Mouse (Mus musculus) heart, adult 11 months (tissue): ENCODE results near the gene Ces2a.

Source experiments
- DNase-seq: peaks from one replicate; pipeline ENCODE4 v3.0.0; 2022

Gene Ces2a

GRCm38 (mm10) chr8:104733753-104734152 lies at the start of gene Ces2a:
TSS of gene Ces2a (plus strand) at chr8:104734003.
- peak; percentile 29 for DNase-seq

GRCm38 (mm10) chr8:104688433-104688832 lies 45.4 kb upstream of the Ces2a start:
- peak; percentile 59 for DNase-seq

GRCm38 (mm10) chr8:104698556-104698955 lies 35.2 kb upstream of the Ces2a start:
- DNase-seq, result peak; percentile 4

DNA sequence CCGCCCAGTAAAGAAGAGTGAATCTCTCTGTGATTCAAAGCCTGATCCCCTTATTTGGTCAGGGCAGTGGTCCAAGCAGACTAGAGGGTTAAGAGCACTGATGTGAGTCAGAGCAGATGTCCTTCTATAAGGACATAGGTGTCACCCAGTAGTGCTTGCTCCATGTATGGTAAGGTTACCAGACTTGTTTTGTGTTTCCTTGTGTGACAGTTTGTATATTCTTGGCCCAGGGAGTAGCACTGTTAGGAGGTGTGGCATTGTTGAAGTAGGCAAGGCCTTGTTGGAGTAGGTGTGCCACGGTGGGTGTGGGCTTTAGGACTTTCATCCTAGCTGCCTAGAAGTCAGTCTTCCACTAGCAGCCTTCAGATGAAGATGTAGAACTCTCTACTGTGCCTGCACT lies 31.9 kb upstream of the Ces2a start:
- DNase-seq, result peak; percentile 75

GRCm38 (mm10) chr8:104721166-104721565 lies 12.6 kb upstream of the Ces2a start:
- peak; percentile 28 for DNase-seq

- peak; percentile 58 for DNase-seq
These were observed 2.4 kb upstream of the Ces2a start for GRCm38 (mm10) chr8:104731451-104731850.

GRCm38 (mm10) chr8:104731969-104732368 lies 1.8 kb upstream of the Ces2a start:
- DNase-seq, result no peak

DNA sequence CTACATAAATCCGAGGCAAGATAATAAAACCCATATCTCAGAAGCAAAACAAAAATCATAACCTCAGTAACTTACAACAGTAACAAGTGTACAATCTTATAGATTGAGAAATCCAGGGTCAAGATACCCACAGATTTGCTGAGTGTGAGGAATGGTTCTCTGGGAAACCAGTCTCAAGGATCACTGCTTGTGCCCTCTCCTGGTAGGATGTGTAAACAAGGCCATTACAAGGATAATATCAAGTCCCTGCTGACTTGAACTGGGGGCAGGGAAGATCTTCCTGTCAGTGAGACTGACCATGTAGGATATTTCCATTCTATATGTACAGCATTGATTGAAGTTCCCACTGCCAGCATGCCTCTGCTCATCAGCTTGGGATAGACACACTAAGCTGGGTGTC lies 8.2 kb downstream of the Ces2a start:
- peak; percentile 35 for DNase-seq

DNA sequence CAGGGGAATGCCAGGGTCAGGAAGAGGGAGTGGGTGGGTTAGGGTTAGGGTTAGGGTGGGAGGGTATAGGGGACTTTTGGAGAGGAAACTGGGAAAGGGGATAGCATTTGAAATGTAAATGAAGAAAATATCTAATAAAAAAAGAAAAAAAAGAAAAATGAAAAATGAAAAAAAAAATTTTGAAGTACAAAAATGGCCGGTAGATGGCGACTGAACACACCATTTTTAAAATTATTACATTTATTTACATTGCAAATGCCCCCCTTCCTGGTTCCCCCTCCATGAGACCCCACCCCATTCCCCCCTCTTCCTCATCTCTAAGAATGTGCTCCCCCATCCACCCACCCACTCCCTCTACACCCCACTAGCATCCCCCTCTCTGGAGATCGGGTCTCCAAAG lies 9.6 kb downstream of the Ces2a start:
- peak; percentile 63 for DNase-seq

DNA sequence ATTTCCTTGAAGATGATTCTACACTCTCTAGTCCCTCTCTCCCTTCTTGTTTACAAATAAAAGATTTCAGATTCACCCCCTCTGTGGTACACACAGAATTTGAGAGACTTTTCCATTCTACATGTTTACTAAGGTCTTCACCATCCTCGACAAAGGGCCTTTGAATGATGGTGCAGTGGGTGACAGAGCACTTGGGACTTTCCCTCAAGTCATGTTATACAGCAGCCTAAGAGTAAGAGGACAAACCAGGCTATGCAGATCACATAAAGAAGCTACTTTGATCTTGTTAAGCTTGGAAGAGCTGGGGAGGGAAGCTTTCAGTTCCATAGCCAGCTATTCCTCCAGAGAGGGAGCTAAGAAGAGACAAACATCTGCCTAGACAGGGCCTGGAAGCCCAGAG lies 19.0 kb downstream of the Ces2a start:
- no peak for DNase-seq

- peak; percentile 17 for DNase-seq
These were observed 23.8 kb downstream of the Ces2a start for GRCm38 (mm10) chr8:104757621-104758020.

DNA sequence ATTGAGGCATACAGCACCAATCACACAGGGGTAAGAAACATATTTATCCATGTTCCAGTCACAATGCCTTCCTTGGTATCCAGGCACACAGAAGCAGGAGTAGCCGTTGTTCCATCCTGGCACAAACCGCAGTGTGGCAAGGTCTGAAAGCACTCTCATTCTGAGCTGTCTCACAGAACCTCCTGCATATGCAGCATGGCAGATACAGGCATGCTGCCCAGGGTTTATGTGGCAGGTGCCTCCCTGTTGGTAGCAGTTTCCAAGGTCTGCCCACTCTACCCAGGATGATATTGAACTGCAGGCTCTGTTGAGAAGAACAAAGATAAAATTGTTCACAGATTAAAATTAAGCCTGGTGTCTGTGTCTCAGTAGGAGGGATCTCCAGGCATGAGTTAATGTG lies 24.4 kb downstream of the Ces2a start:
- peak; percentile 50 for DNase-seq

- no peak for DNase-seq
These were observed 27.3 kb downstream of the Ces2a start for GRCm38 (mm10) chr8:104761126-104761525.

DNA sequence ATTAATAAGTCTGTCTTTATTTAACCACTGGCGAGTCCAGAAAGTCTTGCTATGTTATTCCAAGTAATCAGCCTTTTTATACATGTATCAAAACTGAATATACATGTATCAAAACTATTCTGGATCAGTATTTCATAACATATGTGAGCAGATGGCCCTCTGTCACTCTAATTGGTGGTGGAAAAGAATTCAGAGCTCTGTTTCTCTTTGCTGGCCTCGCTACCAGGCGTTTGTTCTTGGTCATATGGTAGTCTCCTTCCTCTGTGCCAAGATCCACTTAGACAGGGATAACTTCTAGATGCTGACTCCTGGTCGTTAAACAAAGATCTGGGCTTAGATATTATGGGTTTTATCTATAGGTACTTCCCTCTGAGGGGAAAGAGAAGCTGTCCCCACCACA lies 32.7 kb downstream of the Ces2a start:
- DNase-seq, result no peak

DNA sequence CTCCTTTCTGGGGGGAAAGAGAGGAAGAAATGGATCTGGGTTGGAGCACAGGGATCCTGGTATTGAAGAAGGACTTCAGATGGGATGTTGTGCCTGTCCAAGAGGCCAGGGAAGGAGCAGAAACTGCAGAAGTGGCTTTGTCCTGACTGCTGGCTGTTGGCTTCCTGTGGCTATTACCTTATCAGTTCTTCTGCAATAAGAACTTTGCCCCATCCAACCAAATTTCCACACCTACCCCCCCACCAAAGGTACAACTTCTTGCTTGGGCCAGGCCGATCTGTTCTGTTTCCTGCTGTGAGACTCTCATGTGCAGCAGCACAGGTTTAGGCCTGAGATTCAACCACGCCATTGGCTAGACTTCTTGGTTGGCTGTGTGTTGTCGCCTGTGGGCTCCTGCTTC lies 36.6 kb downstream of the Ces2a start:
- peak; percentile 49 for DNase-seq

DNA sequence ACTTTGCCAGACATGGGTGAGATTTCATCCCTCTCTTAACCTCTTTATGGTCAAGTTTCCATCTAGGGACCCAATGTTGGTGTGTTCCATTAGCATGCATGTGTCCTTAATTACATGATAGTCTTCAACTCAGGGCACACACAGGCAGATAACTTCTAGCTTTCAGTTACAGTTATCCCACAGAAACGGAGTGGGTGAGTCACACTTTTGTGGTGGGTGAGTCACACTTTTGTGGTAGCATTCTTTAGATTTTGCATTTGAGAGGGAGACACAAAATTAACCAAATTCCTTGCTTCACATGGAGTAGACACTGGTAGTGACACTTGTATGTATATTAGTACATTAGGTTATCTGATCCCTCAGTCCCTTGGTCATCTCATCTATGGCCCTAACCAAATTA lies 53.2 kb downstream of the Ces2a start:
- DNase-seq, result no peak

DNA sequence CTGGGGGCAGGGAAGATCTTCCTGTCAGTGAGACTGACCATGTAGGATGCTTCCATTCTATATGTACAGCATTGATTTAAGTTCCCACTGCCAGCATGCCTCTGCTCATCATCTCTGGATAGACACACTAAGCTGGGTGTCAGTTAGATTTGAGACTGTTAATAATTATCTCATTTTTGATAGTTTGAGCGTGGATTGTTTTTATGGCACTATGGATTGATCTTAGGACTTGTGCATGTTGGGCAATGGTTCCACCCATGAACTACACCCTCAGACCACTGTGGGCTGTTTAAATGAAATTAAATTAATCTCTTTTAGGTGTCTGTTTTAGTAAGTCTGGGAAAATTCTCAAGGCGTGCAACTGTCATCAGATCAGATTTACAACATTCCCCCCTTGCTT lies 55.1 kb downstream of the Ces2a start:
- no peak for DNase-seq

DNA sequence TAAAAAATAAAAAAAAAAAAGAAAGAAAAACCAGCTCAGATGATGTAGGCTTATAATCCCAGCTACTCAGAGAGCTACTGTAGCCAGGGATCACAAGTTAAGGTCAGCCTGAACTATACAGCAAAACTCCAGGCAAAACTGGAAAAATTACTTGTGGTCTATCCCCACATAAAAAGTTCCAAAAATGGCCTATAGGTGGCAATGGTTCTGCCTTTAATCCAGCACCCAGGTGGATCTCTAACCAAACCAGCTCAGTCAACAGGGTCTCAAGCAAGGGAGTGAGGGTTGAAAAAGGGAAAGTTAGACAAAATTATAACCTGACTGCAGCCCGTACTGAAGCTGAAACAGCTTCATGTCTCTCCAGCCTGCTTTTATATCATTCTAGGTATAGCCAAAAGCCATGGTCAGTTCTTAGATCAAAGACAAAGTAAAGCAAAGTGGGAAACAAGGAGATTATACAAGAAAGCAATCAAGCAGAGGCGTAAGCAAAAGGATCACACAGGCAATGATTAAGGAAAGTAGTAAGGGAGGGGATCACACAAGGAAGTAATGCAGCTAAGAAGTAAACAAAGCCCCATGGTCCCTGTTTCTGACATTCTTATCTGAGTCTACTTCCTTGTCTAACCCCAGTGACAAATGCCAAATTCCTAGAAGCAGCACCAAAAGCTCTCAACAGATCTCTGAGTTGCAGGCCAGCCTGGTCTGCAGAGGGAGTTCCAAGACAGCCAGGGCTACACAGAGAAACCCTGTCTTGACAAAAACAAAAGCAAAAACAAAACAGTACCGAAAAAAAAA lies 56.3 kb downstream of the Ces2a start:
- DNase-seq, result no peak
